ENCODE assay signal across 8 mouse cellular contexts in the genomic region with DNA sequence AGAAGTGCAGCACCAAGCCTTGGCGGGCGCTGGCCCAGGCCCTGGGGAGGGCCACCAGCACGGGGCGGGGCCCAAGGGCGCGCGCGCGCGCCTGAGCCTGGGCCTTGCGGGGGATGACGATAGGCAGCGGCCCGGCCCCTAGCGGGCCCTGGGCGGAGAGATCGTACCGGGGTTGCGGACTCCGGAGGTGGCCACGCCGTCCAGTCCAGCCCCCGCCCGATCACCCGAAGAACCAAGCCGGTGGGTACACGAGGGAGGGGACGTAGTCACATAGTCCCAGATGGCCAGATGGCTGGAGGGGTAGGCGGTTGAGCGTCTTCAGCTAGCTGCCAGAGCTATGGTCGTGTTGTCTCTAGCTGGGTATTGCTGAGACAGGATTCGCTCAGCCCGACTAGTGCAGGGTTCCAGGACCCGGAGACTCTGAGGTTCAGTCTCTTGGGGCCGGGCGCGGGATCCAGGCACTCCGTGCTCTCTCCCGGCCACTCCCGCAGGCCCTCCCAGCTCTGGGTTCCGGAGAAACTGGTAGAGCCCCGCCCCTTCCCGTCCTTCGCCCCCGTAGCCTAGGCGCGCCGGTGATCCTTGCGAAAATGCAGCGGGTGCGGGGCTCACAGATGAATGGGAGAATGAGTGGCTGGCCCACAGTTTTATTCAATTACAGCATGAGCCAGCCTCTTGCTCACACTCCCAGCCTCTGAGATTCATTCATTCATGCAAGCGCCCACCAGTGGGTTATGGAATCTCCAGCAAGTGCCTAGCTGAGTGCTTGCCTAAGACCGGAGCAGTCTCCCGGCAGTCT. TPM values are rescaled to one million over a fixed set of nuclear protein-coding genes. Genes with fewer than 3 reads are reported as not detected.
DNase-seq lines count a peak whose midpoint lies in the region; ATAC-seq and TF ChIP-seq lines count a peak whose summit lies in the region.

No protein-coding gene starts in this region.

- H3K27me3 ChIP-seq in embryonic facial prominence, embryonic 15.5 days = no peaks in the 10 kb centered on the region
- no peaks in the 10 kb centered on the region for H3K27me3 ChIP-seq in heart, embryonic 10.5 days (ENCODE audit: insufficient read depth, poor library complexity, severe bottlenecking)
- no peaks in the 10 kb centered on the region for H3K27me3 ChIP-seq in kidney, embryonic 14.5 days (ENCODE audit: control insufficient read depth, insufficient read depth, low read length)
- no peaks in the 10 kb centered on the region for H3K27me3 ChIP-seq in liver, adult 2 months (ENCODE audit: control insufficient read depth, insufficient read depth, low read length)
- H3K27me3 ChIP-seq in stomach, embryonic 14.5 days (ENCODE audit: control insufficient read depth, insufficient read depth, low read length) = no peaks in the 10 kb centered on the region

- H3K4me1 ChIP-seq in embryonic facial prominence, embryonic 15.5 days = peaks cover 75% of the 10 kb centered on the region
- H3K4me1 ChIP-seq in heart, embryonic 10.5 days = peaks cover 68% of the 10 kb centered on the region
- H3K4me1 ChIP-seq in kidney, embryonic 14.5 days (ENCODE audit: control insufficient read depth, insufficient read depth, low read length) = peaks cover 29% of the 10 kb centered on the region
- peaks cover 29% of the 10 kb centered on the region for H3K4me1 ChIP-seq in liver, adult 2 months (ENCODE audit: control insufficient read depth, insufficient read depth, low read length)
- H3K4me1 ChIP-seq in stomach, embryonic 14.5 days (ENCODE audit: control insufficient read depth, insufficient read depth, low read length) = peaks cover 34% of the 10 kb centered on the region

- H3K36me3 ChIP-seq in embryonic facial prominence, embryonic 15.5 days = no peaks in the 10 kb centered on the region
- no peaks in the 10 kb centered on the region for H3K36me3 ChIP-seq in heart, embryonic 10.5 days
- H3K36me3 ChIP-seq in kidney, embryonic 14.5 days (ENCODE audit: control insufficient read depth, insufficient read depth, low read length) = no peaks in the 10 kb centered on the region
- no peaks in the 10 kb centered on the region for H3K36me3 ChIP-seq in liver, adult 2 months (ENCODE audit: control insufficient read depth, insufficient read depth, low read length)
- no peaks in the 10 kb centered on the region for H3K36me3 ChIP-seq in stomach, embryonic 14.5 days (ENCODE audit: control insufficient read depth, insufficient read depth, low read length)

- H3K27ac ChIP-seq in embryonic facial prominence, embryonic 15.5 days (replicated peaks) = peak overlapping the region; percentile 85
- H3K27ac ChIP-seq in heart, embryonic 10.5 days = peak overlapping the region; percentile 96
- peak overlapping the region; percentile 92 for H3K27ac ChIP-seq in kidney, embryonic 14.5 days (ENCODE audit: low read depth, low read length)
- peak overlapping the region; percentile 74 for H3K27ac ChIP-seq in liver, adult 2 months (replicated peaks; ENCODE audit: insufficient read depth, low read depth, low read length)
- peak overlapping the region; percentile 90 for H3K27ac ChIP-seq in stomach, embryonic 14.5 days (ENCODE audit: low read length)

- H3K4me3 ChIP-seq in embryonic facial prominence, embryonic 15.5 days (replicated peaks) = peak overlapping the region; percentile 59
- H3K4me3 ChIP-seq in heart, embryonic 10.5 days = peak overlapping the region; percentile 84
- peak overlapping the region; percentile 73 for H3K4me3 ChIP-seq in kidney, embryonic 14.5 days (ENCODE audit: low read length)
- H3K4me3 ChIP-seq in liver, adult 2 months (ENCODE audit: insufficient read depth, low read depth, low read length) = peak overlapping the region; percentile 81
- H3K4me3 ChIP-seq in stomach, embryonic 14.5 days (ENCODE audit: low read depth, low read length) = peak overlapping the region; percentile 72

- peak; percentile 59 for ATAC-seq in embryonic facial prominence, embryonic 15.5 days (ENCODE audit: insufficient number of reproducible peaks, low FRiP score, low TSS enrichment, low read depth)
- peak; percentile 60 for ATAC-seq in kidney, embryonic 14.5 days (ENCODE audit: low FRiP score, low TSS enrichment)
- ATAC-seq in stomach, embryonic 14.5 days (ENCODE audit: insufficient number of reproducible peaks, insufficient read depth, low FRiP score, low read depth) = peak; percentile 62; the same call in 1 of the 2 replicates

- WGBS in embryonic facial prominence, embryonic 15.5 days = under 1% methylated on average over 54 of the region's 54 CpGs
- under 1% methylated on average over 54 of the region's 54 CpGs for WGBS in heart, embryonic 10.5 days
- WGBS in kidney, embryonic 14.5 days = under 1% methylated on average over 51 of the region's 54 CpGs
- under 1% methylated on average over 53 of the region's 54 CpGs for WGBS in liver, adult 2 months
- under 1% methylated on average over 52 of the region's 54 CpGs for WGBS in stomach, embryonic 14.5 days

- peak overlapping the region; percentile 88 for H3K4me2 ChIP-seq in embryonic facial prominence, embryonic 15.5 days (replicated peaks)
- peak overlapping the region; percentile 93 for H3K4me2 ChIP-seq in kidney, embryonic 14.5 days (replicated peaks; ENCODE audit: low read depth, low read length)
- peak overlapping the region; percentile 77 for H3K4me2 ChIP-seq in stomach, embryonic 14.5 days (replicated peaks; ENCODE audit: low read depth, low read length)

- TF ChIP-seq CTCF in liver, adult 2 months (IDR thresholded peaks at IDR 0.05; ENCODE audit: low read depth, low read length) = no peak

- DNase-seq in B cell, adult 2 months = peak; percentile 91 to 93
- peak; percentile 72 for DNase-seq in adrenal gland, postnatal 4 days (ENCODE audit: low spot score in 2 of 2)
- peak; percentile 90 for DNase-seq in heart, embryonic 10.5 days (ENCODE audit: low spot score)
- peak; percentile 46 for DNase-seq in liver, adult 2 months (ENCODE audit: extremely low read depth, low read depth, low spot score)
- peak; percentile 72 for DNase-seq in naive thymus-derived CD4-positive, alpha-beta T cell, adult 2 months (ENCODE audit: low read depth)

- no peaks in the 10 kb centered on the region for H3K9me3 ChIP-seq in embryonic facial prominence, embryonic 15.5 days (replicated peaks)
- no peaks in the 10 kb centered on the region for H3K9me3 ChIP-seq in heart, embryonic 10.5 days
- H3K9me3 ChIP-seq in kidney, embryonic 14.5 days (ENCODE audit: control insufficient read depth, low read length) = no peaks in the 10 kb centered on the region
- H3K9me3 ChIP-seq in stomach, embryonic 14.5 days (ENCODE audit: control insufficient read depth, low read depth, low read length) = no peaks in the 10 kb centered on the region

- peaks cover 6% of the 10 kb centered on the region for H3K79me2 ChIP-seq in liver, adult 2 months (ENCODE audit: control insufficient read depth, insufficient read depth, low read length)

- H3K9ac ChIP-seq in embryonic facial prominence, embryonic 15.5 days = peak overlapping the region; percentile 54
- peak overlapping the region; percentile 80 for H3K9ac ChIP-seq in kidney, embryonic 14.5 days (ENCODE audit: low read depth, low read length)
- H3K9ac ChIP-seq in liver, adult 2 months (ENCODE audit: low read depth, low read length) = peak overlapping the region; percentile 81
- peak overlapping the region; percentile 71 for H3K9ac ChIP-seq in stomach, embryonic 14.5 days (replicated peaks; ENCODE audit: low read depth, low read length)

- 0 out of 2 replicates have a peak, but pooled peaks have one; percentile 30 for TF ChIP-seq POLR2A in liver, adult 2 months (IDR thresholded peaks at IDR 0.05; ENCODE audit: extremely low read depth, insufficient read depth, low read length)

RNA-seq across cellular contexts. Expression of a gene that starts 1.3 kb away (rescaled TPM):
- 100 to 1,000 TPM; 122 to 132 TPM for total RNA-seq in adrenal gland, postnatal 4 days (2021)
- polyA plus RNA-seq in embryonic facial prominence, embryonic 15.5 days (2015; fragmentation: Nextera tagmentation; extraction: Ambion mirVana) = 56.1 and 65.3 TPM in 2 replicates
- 55.3 and 75.2 TPM in 2 replicates for polyA plus RNA-seq in heart, embryonic 10.5 days (2016; fragmentation: Nextera tagmentation; extraction: Ambion mirVana)
- 21.5 and 32.0 TPM in 2 replicates for polyA plus RNA-seq in kidney, embryonic 14.5 days (2014; fragmentation: Nextera tagmentation; extraction: Ambion mirVana)
- 15.6 and 17.9 TPM in 2 replicates for total RNA-seq in liver, adult 2 months (2014; rRNA removed)
- 17.0 and 21.5 TPM in 2 replicates for polyA plus RNA-seq in liver, adult 2 months (2012; rRNA removed)
- 31.2 and 34.3 TPM in 2 replicates for polyA plus RNA-seq in stomach, embryonic 14.5 days (2014; fragmentation: Nextera tagmentation; extraction: Ambion mirVana)

RNA-seq across cellular contexts. Expression of a gene that starts 20.8 kb away (rescaled TPM):
- total RNA-seq in adrenal gland, postnatal 4 days (2021) = 10 to 100 TPM; 59.8 to 64.4 TPM
- 25.7 and 31.9 TPM in 2 replicates for polyA plus RNA-seq in embryonic facial prominence, embryonic 15.5 days (2015; fragmentation: Nextera tagmentation; extraction: Ambion mirVana)
- 16.9 and 18.7 TPM in 2 replicates for polyA plus RNA-seq in heart, embryonic 10.5 days (2016; fragmentation: Nextera tagmentation; extraction: Ambion mirVana)
- polyA plus RNA-seq in kidney, embryonic 14.5 days (2014; fragmentation: Nextera tagmentation; extraction: Ambion mirVana) = 24.9 and 30.1 TPM in 2 replicates
- total RNA-seq in liver, adult 2 months (2014; rRNA removed) = 12.3 and 13.4 TPM in 2 replicates
- polyA plus RNA-seq in liver, adult 2 months (2012; rRNA removed) = 12.2 and 17.2 TPM in 2 replicates
- polyA plus RNA-seq in stomach, embryonic 14.5 days (2014; fragmentation: Nextera tagmentation; extraction: Ambion mirVana) = 25.9 and 27.7 TPM in 2 replicates

RNA-seq across cellular contexts. Expression of a gene that starts 27.4 kb away (rescaled TPM):
- total RNA-seq in adrenal gland, postnatal 4 days (2021) = 100 to 1,000 TPM; 106 to 108 TPM
- 105 and 112 TPM in 2 replicates for polyA plus RNA-seq in embryonic facial prominence, embryonic 15.5 days (2015; fragmentation: Nextera tagmentation; extraction: Ambion mirVana)
- polyA plus RNA-seq in heart, embryonic 10.5 days (2016; fragmentation: Nextera tagmentation; extraction: Ambion mirVana) = 110 and 113 TPM in 2 replicates
- 66.1 and 119 TPM in 2 replicates for polyA plus RNA-seq in kidney, embryonic 14.5 days (2014; fragmentation: Nextera tagmentation; extraction: Ambion mirVana)
- 50.5 and 51.1 TPM in 2 replicates for total RNA-seq in liver, adult 2 months (2014; rRNA removed)
- 47.7 and 57.5 TPM in 2 replicates for polyA plus RNA-seq in liver, adult 2 months (2012; rRNA removed)
- 101 and 104 TPM in 2 replicates for polyA plus RNA-seq in stomach, embryonic 14.5 days (2014; fragmentation: Nextera tagmentation; extraction: Ambion mirVana)

Comparison
In these comparisons a context has a peak if more than half of its experiments do, and no peak if none do; other contexts are left out.
1. Peak in every context shown above with its lines: DNase-seq, ATAC-seq, H3K4me3 ChIP-seq and H3K27ac ChIP-seq.